Comparison of ENCODE assay signal across 8 mouse cellular contexts in genomic region chr4:128884711-128885095, GRCm38 (mm10). TPM values are rescaled to one million over a fixed set of nuclear protein-coding genes. Genes with fewer than 3 reads are reported as not detected.
DNase-seq lines count a peak whose midpoint lies in the region; ATAC-seq and TF ChIP-seq lines count a peak whose summit lies in the region.

No protein-coding gene starts in this region.

- 53% methylated on average over 5 of the region's 5 CpGs for whole genome bisulfite sequencing in heart, embryonic 11.5 days (ENCODE audit: insufficient replicate concordance)
- 48% methylated on average over 5 of the region's 5 CpGs for WGBS in hindbrain, embryonic 13.5 days
- 62% methylated on average over 5 of the region's 5 CpGs for WGBS in midbrain, embryonic 11.5 days

- peak overlapping the region; percentile 68; the same call in 1 of the 2 replicates for H3K9ac ChIP-seq in heart, embryonic 11.5 days (ENCODE audit: low read depth, low read length)
- H3K9ac ChIP-seq in hindbrain, embryonic 13.5 days, result peak overlapping the region; percentile 96
- no peak overlapping the region for H3K9ac ChIP-seq in midbrain, embryonic 11.5 days (ENCODE audit: low read length)

- no peak for TF ChIP-seq POLR2A in bone marrow macrophage, adult 2 months (IDR thresholded peaks at IDR 0.05; ENCODE audit: borderline replicate concordance, low read depth, low read length)

- no peak overlapping the region for H3K27ac ChIP-seq in heart, embryonic 11.5 days (ENCODE audit: low read depth, low read length)
- H3K27ac ChIP-seq in bone marrow macrophage, adult 2 months (ENCODE audit: insufficient read depth, low read depth, low read length), result no peak overlapping the region
- H3K27ac ChIP-seq in hindbrain, embryonic 13.5 days, result peak overlapping the region; percentile 93
- no peak overlapping the region for H3K27ac ChIP-seq in midbrain, embryonic 11.5 days (ENCODE audit: low read depth, low read length)

- H3K4me1 ChIP-seq in heart, embryonic 11.5 days (ENCODE audit: control insufficient read depth, insufficient read depth, low read length), result peaks cover 4% of the 10 kb centered on the region; the same call in 1 of the 2 replicates
- H3K4me1 ChIP-seq in bone marrow macrophage, adult 2 months (ENCODE audit: control insufficient read depth, insufficient read depth, low read length), result peaks cover 7% of the 10 kb centered on the region
- H3K4me1 ChIP-seq in hindbrain, embryonic 13.5 days (replicated peaks), result peaks cover 64% of the 10 kb centered on the region
- peaks cover 10% of the 10 kb centered on the region for H3K4me1 ChIP-seq in midbrain, embryonic 11.5 days (ENCODE audit: control insufficient read depth, insufficient read depth, low read length)

- peak overlapping the region; percentile 99 for H3K4me2 ChIP-seq in heart, embryonic 11.5 days
- H3K4me2 ChIP-seq in hindbrain, embryonic 13.5 days, result peak overlapping the region; percentile 88
- H3K4me2 ChIP-seq in midbrain, embryonic 11.5 days, result peak overlapping the region; percentile 100

- no peaks in the 10 kb centered on the region for H3K36me3 ChIP-seq in heart, embryonic 11.5 days (ENCODE audit: control insufficient read depth, insufficient read depth, low read length)
- H3K36me3 ChIP-seq in hindbrain, embryonic 13.5 days, result peaks cover 7% of the 10 kb centered on the region
- H3K36me3 ChIP-seq in midbrain, embryonic 11.5 days (ENCODE audit: control insufficient read depth, insufficient read depth, low read length), result no peaks in the 10 kb centered on the region

- no peak for ATAC-seq in heart, embryonic 11.5 days (replicated peaks; ENCODE audit: insufficient number of reproducible peaks, low FRiP score, low TSS enrichment)
- 0 out of 2 replicates have a peak, but pooled peaks have one; percentile 10 for ATAC-seq in hindbrain, embryonic 13.5 days (ENCODE audit: low FRiP score)
- ATAC-seq in midbrain, embryonic 11.5 days (ENCODE audit: low FRiP score), result no peak; the same call in 1 of the 2 replicates

- peaks cover 12% of the 10 kb centered on the region for H3K27me3 ChIP-seq in heart, embryonic 11.5 days (ENCODE audit: control insufficient read depth, insufficient read depth, low read length)
- H3K27me3 ChIP-seq in hindbrain, embryonic 13.5 days, result 0 out of 2 replicates have a peak, but pooled peaks cover 2% of the 10 kb centered on the region
- H3K27me3 ChIP-seq in midbrain, embryonic 11.5 days (ENCODE audit: control insufficient read depth, insufficient read depth, low read length), result no peaks in the 10 kb centered on the region

- no peak for TF ChIP-seq CTCF in bone marrow macrophage, adult 2 months (IDR thresholded peaks at IDR 0.05; ENCODE audit: low read depth, low read length)

- peak overlapping the region; percentile 81 for H3K4me3 ChIP-seq in heart, embryonic 11.5 days (ENCODE audit: low read depth, low read length)
- peak overlapping the region; percentile 75; the same call in 1 of the 2 replicates for H3K4me3 ChIP-seq in bone marrow macrophage, adult 2 months (ENCODE audit: insufficient read depth, low read length)
- peak overlapping the region; percentile 86 for H3K4me3 ChIP-seq in hindbrain, embryonic 13.5 days
- peak overlapping the region; percentile 66 for H3K4me3 ChIP-seq in midbrain, embryonic 11.5 days (ENCODE audit: low read depth, low read length)

- DNase-seq in heart, adult 11 months, result no peak
- DNase-seq in midbrain, embryonic 11.5 days (ENCODE audit: low spot score, missing footprints), result no peak
- DNase-seq in embryo, embryonic 10.5 days (ENCODE audit: low spot score), result no peak
- no peak for DNase-seq in thymus, postnatal 10 days (ENCODE audit: low spot score in 2 of 2)
- DNase-seq in B cell, adult 2 months, result no peak

- H3K9me3 ChIP-seq in heart, embryonic 11.5 days (replicated peaks; ENCODE audit: control insufficient read depth, low read length), result peaks cover 3% of the 10 kb centered on the region; the same call in 1 of the 2 replicates
- H3K9me3 ChIP-seq in hindbrain, embryonic 13.5 days, result no peaks in the 10 kb centered on the region
- H3K9me3 ChIP-seq in midbrain, embryonic 11.5 days (ENCODE audit: control insufficient read depth, low read length), result no peaks in the 10 kb centered on the region; the same call in 1 of the 2 replicates

RNA-seq across cellular contexts. Expression of gene Trim62, which starts 1.3 kb away (rescaled TPM):
- polyA plus RNA-seq in heart, embryonic 11.5 days (2014; fragmentation: Nextera tagmentation; extraction: Ambion mirVana), result 4.4 and 6.2 TPM in 2 replicates
- polyA plus RNA-seq in bone marrow macrophage, adult 2 months (2012; ENCODE audit: insufficient read depth, insufficient read length, missing spikeins), result 4.2 and 4.9 TPM in 2 replicates
- polyA plus RNA-seq in hindbrain, embryonic 13.5 days (2015; fragmentation: Nextera tagmentation; extraction: Ambion mirVana), result 19.2 and 20.0 TPM in 2 replicates
- polyA plus RNA-seq in midbrain, embryonic 11.5 days (2014; fragmentation: Nextera tagmentation; extraction: Ambion mirVana), result 8.3 and 10.3 TPM in 2 replicates
